Mouse (Mus musculus) lung, postnatal 25 days (tissue): ENCODE results near the gene Gatc.
"Not testable (repeated sequence)": the region's sequence is repeated elsewhere in the genome, so short reads cannot be mapped to it uniquely, and the experiment has no call there.

ENCODE experiments used
- DNase-seq: peaks from one replicate; pipeline ENCODE4 v3.0.0; 2022; ENCODE audit warnings: low spot score

Gatc gene

GRCm38 (mm10) chr5:115340577-115341313 is at the start of gene Gatc, which contains the start of gene Triap1:
TSS of gene Gatc (minus strand) at chr5:115341178.
TSS of gene Triap1 (plus strand) at chr5:115341225.
- peak; percentile 84 for DNase-seq

DNA sequence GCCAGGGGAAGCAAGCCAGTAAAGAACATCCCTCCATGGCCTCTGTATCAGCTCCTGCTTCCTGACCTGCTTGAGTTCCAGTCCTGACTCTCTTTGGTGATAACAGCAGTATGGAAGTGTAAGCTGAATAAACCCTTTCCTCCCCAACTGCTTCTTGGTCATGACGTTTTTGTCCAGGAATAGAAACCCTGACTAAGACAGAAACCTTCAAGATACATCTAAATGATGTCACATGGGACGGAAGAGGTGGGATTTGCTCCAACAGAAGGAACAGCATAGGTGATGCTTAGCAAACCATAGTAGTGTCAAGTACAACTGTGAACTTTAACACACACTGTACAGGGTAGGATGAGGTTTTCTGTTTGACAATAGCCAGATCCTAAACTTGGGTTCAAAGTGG is 37.9 kb upstream of the Gatc start:
- not testable (repeated sequence) for DNase-seq

GRCm38 (mm10) chr5:115375436-115375835 is 34.5 kb upstream of the Gatc start:
- no peak for DNase-seq

- no peak for DNase-seq
These were observed 33.3 kb upstream of the Gatc start for GRCm38 (mm10) chr5:115374204-115374820.

DNA sequence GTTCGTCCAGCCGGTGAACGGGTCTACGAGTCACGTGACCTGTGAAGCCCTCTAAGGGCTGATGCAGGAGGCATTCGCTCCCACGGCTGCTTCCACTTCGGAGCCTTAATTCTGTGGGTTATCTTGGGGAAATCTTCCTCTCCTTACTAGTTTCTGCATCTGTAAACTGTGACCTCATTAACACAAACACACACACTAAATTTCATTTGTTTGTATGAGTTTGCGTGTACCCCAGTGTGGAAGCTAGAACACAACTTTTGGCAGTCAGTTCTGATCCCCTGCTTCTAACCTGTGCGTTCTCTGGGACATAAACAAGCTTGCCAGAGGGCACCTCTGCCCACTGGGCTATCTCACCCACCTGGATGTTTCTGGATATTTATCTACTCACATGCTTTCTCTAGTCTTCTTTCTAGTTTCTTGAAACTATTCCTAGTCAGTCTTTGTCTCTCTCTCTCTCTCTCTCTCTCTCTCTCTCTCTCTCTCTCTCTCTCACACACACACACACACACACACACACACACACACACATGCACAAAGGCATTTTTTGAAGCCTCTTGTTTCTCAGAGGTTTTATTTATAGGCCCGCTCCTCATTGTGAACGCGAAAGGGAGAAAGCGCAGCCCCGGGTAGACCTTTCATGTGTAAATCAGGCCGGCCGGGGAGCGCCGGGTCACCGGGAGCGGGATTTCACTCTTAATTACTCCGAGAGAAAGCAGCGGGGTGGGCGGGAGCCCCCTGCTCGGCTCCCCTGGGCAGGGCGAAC is 32.6 kb upstream of the Gatc start:
- DNase-seq: no peak

- DNase-seq: no peak
These were observed 30.8 kb upstream of the Gatc start for GRCm38 (mm10) chr5:115371736-115372135.

GRCm38 (mm10) chr5:115364782-115365181 is 23.8 kb upstream of the Gatc start:
- no peak for DNase-seq

DNA sequence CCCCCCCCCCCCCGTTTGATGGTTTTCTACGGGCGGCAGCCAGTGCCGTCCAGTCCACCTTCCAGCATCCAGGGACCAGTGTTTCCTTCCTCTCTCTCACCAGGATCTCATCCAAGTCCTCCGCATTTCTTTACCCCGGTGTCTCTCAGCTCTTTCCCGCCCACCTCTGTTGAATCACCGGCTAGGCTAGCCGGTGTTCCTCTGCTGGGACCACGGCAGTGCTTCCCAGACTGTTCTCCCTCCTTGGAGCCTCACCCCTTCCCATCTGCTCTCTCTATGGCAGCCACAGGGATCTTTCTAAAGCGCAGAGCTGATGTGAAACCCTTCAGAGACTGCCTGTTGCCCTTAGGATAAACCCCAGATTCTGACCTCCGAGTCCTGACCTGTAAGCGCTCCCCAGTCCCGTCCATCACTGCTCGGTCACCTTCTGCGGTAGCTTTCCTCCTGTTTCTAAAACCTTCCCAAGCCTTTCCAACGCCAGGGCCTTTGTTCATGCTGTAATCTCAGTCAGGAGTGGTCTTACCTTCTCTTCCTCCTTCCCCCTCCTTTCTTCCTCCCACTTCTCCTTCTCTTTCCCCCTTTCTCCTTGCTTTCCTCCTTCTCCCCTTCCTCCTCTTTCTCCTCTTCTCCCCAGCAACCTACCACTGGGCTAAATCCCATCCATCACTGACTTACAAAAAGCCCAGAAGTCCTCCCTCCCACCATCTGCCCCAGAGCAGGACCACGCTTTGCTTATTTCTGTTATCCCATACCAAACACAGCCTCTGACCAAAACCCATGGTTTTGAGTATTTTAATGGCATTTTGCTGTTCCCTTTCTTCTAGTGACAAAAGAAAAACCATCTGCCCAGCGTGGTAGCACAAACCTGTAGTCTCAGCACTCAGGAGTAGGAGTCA is 22.1 kb upstream of the Gatc start:
- no peak for DNase-seq

DNA sequence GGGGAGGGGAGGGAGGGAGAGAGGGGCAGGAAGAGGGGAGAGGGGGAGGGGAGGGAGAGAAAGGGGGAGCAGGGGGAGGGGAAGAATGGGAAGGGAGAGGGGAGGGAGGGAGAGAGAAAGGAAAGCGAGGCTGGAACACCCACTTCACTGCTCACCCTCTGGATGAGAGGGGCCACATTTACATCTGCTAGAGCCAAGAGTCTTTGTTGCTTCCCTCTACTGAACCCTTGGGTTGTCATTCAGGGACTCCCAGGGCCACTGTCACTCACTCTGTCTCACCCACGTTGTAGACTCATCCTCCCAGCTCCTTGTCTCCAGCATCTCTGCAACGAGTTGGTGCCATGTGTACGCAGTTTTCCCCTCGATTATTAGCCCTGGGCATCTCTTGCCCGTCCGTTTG is 21.2 kb upstream of the Gatc start:
- DNase-seq: no peak

DNA sequence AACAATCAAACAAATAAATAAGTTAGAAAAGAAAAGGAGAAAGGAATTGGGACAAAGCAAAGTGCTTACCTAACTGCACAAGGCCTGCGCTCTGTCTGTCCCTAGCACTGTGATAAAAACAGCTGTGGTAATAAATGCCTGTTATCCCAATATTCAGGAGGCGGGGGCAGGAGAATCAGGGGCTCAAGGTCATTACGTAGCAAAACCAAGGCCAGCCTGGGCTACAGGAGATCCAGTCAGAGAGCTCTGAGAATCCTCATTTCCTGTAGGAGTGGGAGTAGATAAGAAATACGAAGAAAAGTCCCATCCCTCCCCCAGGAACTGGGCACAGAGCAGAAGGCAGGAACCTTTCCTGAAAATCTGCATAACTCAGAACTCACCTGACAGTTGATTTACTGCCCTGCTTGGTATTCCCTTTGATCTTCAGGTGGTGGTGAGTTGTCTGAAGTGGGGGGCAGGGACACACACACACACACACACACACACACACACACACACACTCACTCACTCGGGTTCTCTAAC is 18.9 kb upstream of the Gatc start:
- DNase-seq: no peak

DNA sequence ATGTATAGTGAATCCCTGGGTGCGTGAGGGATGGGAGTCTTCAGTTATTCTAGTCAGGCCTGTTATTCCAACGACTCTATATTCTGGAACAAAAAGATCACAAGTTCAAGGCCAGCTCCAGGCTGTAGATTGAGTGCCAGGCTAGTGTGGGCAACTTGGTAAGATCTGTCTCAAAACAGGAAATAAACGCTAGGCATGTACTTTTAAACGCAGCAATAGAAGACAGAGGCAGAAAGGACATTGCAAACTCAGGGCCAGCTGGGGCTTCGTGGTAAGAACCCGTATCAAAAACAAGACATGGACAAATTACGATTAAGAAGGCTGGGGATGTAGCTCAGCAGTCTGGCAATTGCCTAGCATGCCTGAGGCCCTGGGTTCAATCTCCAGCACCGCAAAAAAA is 18.5 kb upstream of the Gatc start:
- no peak for DNase-seq

DNA sequence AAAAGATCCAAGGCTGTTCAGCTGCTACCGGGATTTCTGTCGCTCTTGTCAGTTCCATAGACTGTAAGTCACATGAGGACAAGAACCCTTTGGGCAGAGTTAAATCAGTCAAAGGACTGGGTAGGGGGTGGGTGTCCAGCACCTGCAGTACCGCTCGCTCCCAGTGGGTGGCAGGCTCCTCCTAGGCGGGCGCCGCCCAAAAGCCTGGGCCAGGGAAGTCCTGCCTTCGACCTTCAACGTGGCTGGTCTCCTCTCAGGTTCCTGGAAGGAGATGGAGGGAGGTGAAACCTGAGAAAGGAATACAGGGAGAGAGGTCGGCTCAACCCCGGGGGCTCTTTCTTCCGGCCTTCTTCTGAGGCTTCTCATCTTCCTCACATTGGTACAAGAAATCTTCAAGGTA is 17.9 kb upstream of the Gatc start:
- peak; percentile 77 for DNase-seq

DNA sequence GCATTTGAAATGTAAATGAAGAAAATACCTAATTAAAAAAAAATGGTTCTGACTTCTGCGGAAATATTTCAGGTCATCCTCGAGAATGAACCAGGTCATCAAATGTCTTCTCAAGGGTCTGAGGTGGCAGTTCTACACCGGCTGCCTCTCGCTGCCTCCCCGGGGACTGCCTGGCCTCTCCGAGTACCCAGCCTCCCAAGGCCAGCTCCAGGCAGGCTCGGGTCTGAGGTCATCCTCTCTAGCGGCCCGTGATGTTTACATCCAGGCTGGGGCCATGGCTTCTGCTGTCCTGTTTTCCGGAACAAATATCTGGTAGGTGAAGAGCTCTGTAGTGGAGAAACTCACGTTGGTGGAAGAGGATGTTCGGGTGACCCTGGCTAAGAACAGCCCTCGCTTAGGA is 14.1 kb upstream of the Gatc start:
- DNase-seq: no peak

DNA sequence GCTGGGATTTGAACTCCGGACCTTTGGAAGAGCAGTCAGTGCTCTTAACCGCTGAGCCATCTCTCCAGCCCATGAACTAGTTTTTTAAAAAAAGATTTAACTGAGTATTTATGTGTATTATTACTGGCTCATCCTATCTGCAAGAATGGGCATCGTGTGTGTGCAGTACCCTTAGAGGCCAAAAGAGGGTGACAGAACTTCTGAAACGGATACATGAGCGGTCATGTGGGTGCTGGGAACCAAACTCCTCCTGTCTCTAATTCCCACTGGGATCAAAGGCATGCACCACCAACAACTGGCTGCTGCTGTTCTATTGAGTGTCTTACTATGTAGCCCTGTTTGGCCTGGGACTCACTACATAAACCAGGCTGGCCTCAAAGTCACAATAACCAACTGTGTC is 10.4 kb upstream of the Gatc start:
- DNase-seq: no peak

- no peak for DNase-seq
These were observed 8.2 kb upstream of the Gatc start for GRCm38 (mm10) chr5:115349225-115349555.

GRCm38 (mm10) chr5:115348546-115349224 is 7.7 kb upstream of the Gatc start, which contains the start of gene Cox6a1:
TSS of gene Cox6a1 (minus strand) at chr5:115348981.
- peak; percentile 98 for DNase-seq

DNA sequence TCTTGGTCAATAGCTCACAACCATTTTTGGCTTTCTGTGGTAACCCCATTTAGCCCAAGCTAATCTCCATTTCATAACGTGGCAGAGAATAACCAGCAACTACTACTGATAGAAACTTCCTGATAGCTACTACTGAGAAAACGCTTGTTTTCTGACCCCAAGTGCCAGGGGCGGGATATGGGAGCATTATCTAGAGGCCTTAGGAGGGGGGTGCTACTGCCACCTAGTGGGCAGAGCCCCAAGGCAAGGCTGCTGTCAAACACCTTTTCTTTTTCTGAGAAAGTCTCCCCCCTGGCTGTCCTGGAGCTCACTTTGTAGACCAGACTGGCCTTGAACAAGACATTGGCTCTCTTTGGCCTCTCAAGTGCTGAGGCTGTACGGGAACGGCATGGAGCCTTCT is 6.6 kb upstream of the Gatc start:
- peak; percentile 81 for DNase-seq

DNA sequence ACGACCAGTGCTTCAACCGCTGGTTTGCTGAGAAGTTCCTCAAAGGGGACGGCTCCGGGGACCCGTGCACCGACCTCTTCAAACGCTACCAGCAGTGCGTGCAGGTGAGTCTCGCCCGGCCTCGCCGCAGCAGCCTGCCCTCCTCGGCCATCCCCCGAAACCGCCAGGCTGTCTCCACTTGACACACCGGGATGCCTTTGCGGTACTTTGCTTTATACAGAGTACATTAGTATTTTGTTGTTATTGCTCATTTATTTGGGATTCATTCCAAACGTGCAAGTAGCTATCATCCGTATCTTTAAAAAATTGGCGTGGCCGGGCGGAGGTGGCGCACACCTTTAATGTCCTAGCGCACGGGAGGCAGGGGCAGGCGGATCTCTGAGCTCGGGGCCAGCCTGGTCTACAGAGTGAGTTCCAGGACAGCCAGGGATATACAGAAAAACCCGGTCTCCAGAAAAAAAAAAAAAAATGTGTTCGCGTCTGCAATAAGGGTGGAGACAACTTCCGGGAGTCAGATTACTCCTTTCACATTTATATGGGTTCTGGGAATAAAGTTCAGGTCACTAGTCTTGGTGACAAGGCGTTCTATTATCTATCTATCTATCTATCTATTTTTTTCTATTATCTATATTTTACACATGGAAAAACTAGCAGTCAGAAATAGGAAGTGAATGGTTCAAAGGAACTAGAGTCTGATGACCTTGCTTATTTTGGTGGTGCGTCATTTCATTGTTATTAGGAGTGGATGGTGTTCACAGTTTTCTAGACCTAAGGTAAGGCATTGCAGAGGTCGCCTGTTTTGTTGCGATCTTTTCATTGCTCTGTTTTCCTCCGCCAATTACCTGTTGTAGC is 562 bp upstream of the Gatc start:
- no peak for DNase-seq

- DNase-seq: no peak
These were observed 971 bp downstream of the Gatc start for GRCm38 (mm10) chr5:115340007-115340406.

- peak; percentile 18 for DNase-seq
These were observed 7.4 kb downstream of the Gatc start for GRCm38 (mm10) chr5:115333626-115334025.
